Mouse (Mus musculus): Measurements from ENCODE around the gene Olfr106-ps. TPM values are rescaled to one million over a fixed set of nuclear protein-coding genes. Genes with fewer than 3 reads are reported as not detected.

Olfr106-ps gene
- not detected in 2 replicates for polyA plus RNA-seq (2021; fragmentation: Nextera tagmentation)
- long read RNA-seq, experiment 1: 0 reads
- long read RNA-seq, experiment 2: 0 reads

DNA sequence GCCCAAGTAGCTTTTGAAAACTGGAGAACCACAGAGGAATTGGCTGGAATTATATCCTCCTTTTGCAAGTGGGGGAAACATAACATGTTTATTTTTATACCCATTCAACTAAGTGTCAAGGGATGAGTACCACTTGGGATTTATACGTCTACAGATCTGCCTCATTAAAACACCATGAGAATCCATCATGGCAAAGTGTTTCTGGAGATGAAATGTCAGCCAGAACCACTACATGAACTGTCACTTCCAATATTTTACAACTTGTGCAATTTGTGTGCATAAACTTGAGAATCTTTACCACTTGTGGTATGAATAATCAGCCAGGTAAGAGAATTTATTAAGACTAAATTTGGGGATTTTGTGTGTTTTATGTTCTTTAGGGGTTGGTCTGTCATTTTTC lies at the start of gene Olfr106-ps:
TSS of gene Olfr106-ps (plus strand) at position 301 of the 400 bp plus-strand sequence.

GRCm38 (mm10) chr17:37359282-37359681 lies 30.9 kb upstream of the Olfr106-ps start, which contains the start of gene Olfr104-ps:
TSS of gene Olfr104-ps (plus strand) at chr17:37359582.

GRCm38 (mm10) chr17:37378733-37379132 lies 11.5 kb upstream of the Olfr106-ps start, which contains the start of gene Olfr105-ps:
TSS of gene Olfr105-ps (plus strand) at chr17:37379033.

DNA sequence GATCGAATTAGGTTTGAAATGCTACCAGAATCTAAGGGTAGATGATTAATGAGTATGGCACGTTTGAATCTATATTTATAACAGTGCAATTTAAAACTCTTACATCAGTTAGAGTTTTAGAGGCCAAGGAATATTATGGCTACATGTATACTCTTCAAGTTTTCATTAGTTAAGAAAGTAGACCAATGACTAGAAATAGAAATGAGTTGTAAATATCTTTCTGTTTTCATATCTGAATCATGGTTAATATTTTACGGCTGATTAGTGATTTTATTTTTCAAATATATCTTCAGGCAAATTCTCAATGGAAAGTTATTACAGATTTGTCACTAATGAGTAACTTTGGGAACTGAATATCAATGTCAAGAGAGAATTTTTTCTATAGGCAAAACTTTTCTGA lies 8.7 kb downstream of the Olfr106-ps start, which contains the start of gene Olfr107:
TSS of gene Olfr107 (plus strand) at position 301 of the 400 bp plus-strand sequence.

DNA sequence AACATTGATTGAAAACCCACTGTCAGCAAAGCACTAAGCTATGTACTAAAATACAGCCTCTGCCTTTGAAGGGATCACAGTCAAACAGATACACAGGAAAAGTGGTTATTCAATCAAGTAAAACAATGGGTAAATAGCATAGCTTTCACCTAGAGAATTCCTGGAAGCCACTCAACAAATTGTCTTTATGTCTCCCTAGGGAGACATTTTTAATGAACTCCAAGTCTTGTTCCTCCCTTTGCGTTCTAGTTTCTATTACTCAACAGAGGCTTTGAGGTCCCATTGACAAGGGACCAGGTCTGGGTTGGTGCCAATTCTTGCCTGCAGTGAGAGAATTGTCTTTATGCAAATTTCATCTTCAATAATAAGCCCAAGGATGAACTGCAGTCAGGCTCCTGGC lies 55.0 kb downstream of the Olfr106-ps start, which contains the start of gene Olfr108:
TSS of gene Olfr108 (plus strand) at position 301 of the 400 bp plus-strand sequence.

Other genes with a start within 250 kb of the Olfr106-ps start
- not detected in 2 replicates for gene Olfr93, start 228.9 kb upstream of the Olfr106-ps start, polyA plus RNA-seq (2021; fragmentation: Nextera tagmentation)
- not detected in 2 replicates for gene Ubd, start 196.5 kb upstream of the Olfr106-ps start, polyA plus RNA-seq (2021; fragmentation: Nextera tagmentation)
- gene Olfr94, start 189.4 kb upstream of the Olfr106-ps start, polyA plus RNA-seq (2021; fragmentation: Nextera tagmentation): not detected in 2 replicates
- gene Olfr95, start 177.3 kb upstream of the Olfr106-ps start, polyA plus RNA-seq (2021; fragmentation: Nextera tagmentation): not detected in 2 replicates
- gene Olfr96, start 170.2 kb upstream of the Olfr106-ps start, polyA plus RNA-seq (2021; fragmentation: Nextera tagmentation): not detected in 2 replicates
- gene Olfr97, start 153.1 kb upstream of the Olfr106-ps start, polyA plus RNA-seq (2021; fragmentation: Nextera tagmentation): not detected in 2 replicates
- not detected in 2 replicates for gene Olfr98, start 126.6 kb upstream of the Olfr106-ps start, polyA plus RNA-seq (2021; fragmentation: Nextera tagmentation)
- 4.9 and 5.0 TPM in 2 replicates for gene H2-M3, start 120.2 kb upstream of the Olfr106-ps start, polyA plus RNA-seq (2021; fragmentation: Nextera tagmentation)
- gene Olfr99, start 106.9 kb upstream of the Olfr106-ps start, polyA plus RNA-seq (2021; fragmentation: Nextera tagmentation): not detected in 2 replicates
- gene Olfr101, start 86.1 kb upstream of the Olfr106-ps start, polyA plus RNA-seq (2021; fragmentation: Nextera tagmentation): not detected in 2 replicates
- not detected in 2 replicates for gene Olfr102, start 73.3 kb upstream of the Olfr106-ps start, polyA plus RNA-seq (2021; fragmentation: Nextera tagmentation)
- not detected in 2 replicates for gene Olfr103, start 50.7 kb upstream of the Olfr106-ps start, polyA plus RNA-seq (2021; fragmentation: Nextera tagmentation)
- gene Olfr104-ps, start 30.8 kb upstream of the Olfr106-ps start, polyA plus RNA-seq (2021; fragmentation: Nextera tagmentation): not detected in 2 replicates
- not detected in 2 replicates for gene Olfr105-ps, start 11.4 kb upstream of the Olfr106-ps start, polyA plus RNA-seq (2021; fragmentation: Nextera tagmentation)
- gene Olfr107, start 8.8 kb downstream of the Olfr106-ps start, polyA plus RNA-seq (2021; fragmentation: Nextera tagmentation): not detected in 2 replicates
- gene Olfr108, start 55.1 kb downstream of the Olfr106-ps start, polyA plus RNA-seq (2021; fragmentation: Nextera tagmentation): not detected in 2 replicates
- gene Olfr109, start 68.5 kb downstream of the Olfr106-ps start, polyA plus RNA-seq (2021; fragmentation: Nextera tagmentation): not detected in 2 replicates
- not detected in 2 replicates for gene H2-M2, start 93.2 kb downstream of the Olfr106-ps start, polyA plus RNA-seq (2021; fragmentation: Nextera tagmentation)
- not detected in 2 replicates for gene Olfr110, start 102.1 kb downstream of the Olfr106-ps start, polyA plus RNA-seq (2021; fragmentation: Nextera tagmentation)
- gene Olfr111, start 117.6 kb downstream of the Olfr106-ps start, polyA plus RNA-seq (2021; fragmentation: Nextera tagmentation): 0.11 TPM in 1 of 2 replicates, not detected in the other
- gene Olfr112, start 179.1 kb downstream of the Olfr106-ps start, polyA plus RNA-seq (2021; fragmentation: Nextera tagmentation): not detected in 2 replicates
- gene Olfr113, start 187.3 kb downstream of the Olfr106-ps start, polyA plus RNA-seq (2021; fragmentation: Nextera tagmentation): not detected in 2 replicates
- not detected in 2 replicates for gene Olfr114, start 202.3 kb downstream of the Olfr106-ps start, polyA plus RNA-seq (2021; fragmentation: Nextera tagmentation)
- not detected in 2 replicates for gene Olfr115, start 236.7 kb downstream of the Olfr106-ps start, polyA plus RNA-seq (2021; fragmentation: Nextera tagmentation)
- not detected in 2 replicates for gene Olfr116, start 236.8 kb downstream of the Olfr106-ps start, polyA plus RNA-seq (2021; fragmentation: Nextera tagmentation)